Mouse (Mus musculus) heart, postnatal 0 days (tissue): ENCODE measurements at regions not wholly inside any gene's neighbourhood (a gene's known extent, or its start where the extent isn't known, plus 50 kb on each side); places are given as distances from the start of the nearest gene placed in this dataset.
A peak's percentile ranks its signal among the peaks of the same experiment; 100 is the strongest.

Experiments
- ATAC-seq: fragments of 200-750 bp; cut with Nextera tagmentation; 2 replicates; pipeline ENCODE4 v1.8.0; 2017; ENCODE audit warnings: low read depth, moderate number of reproducible peaks, moderate library complexity; ENCODE audit not compliant: insufficient read depth
- DNase-seq: peaks from one replicate; pipeline ENCODE4 v3.0.0-alpha.2; 2016; ENCODE audit warnings: low spot score
- H3K27ac ChIP-seq: fragments of 300-500 bp; sonication (generic); 2 replicates; pipeline ENCODE4 v1.5.1; 2014; ENCODE audit warnings: low read depth, mild to moderate bottlenecking
- H3K27me3 ChIP-seq: fragments of 300-500 bp; sonication (generic); 2 replicates; pipeline ENCODE4 v1.6.1; 2014; ENCODE audit warnings: low read length, mixed read lengths; ENCODE audit not compliant: control insufficient read depth, insufficient read depth
- H3K36me3 ChIP-seq: fragments of 300-500 bp; sonication (generic); replicated peaks from 2 replicates; pipeline ENCODE4 v1.6.1; 2014; ENCODE audit warnings: low read length, mixed read lengths; ENCODE audit not compliant: control insufficient read depth, insufficient read depth
- H3K4me1 ChIP-seq: fragments of 300-500 bp; sonication (generic); 2 replicates; pipeline ENCODE4 v1.6.1; 2014; ENCODE audit warnings: antibody characterized with exemption; ENCODE audit not compliant: control insufficient read depth, insufficient read depth
- H3K4me2 ChIP-seq: fragments of 300-500 bp; sonication (generic); 2 replicates; pipeline ENCODE4 v1.6.1; 2014; ENCODE audit warnings: low read depth, mild to moderate bottlenecking, low read length, moderate library complexity
- H3K4me3 ChIP-seq: fragments of 300-500 bp; sonication (generic); 2 replicates; pipeline ENCODE4 v1.5.1; 2014; ENCODE audit warnings: low read depth, low read length
- H3K9ac ChIP-seq: fragments of 300-500 bp; sonication (generic); replicated peaks from 2 replicates; pipeline ENCODE4 v1.6.1; 2014; ENCODE audit warnings: low read depth, low read length, mixed read lengths
- H3K9me3 ChIP-seq: fragments of 300-500 bp; sonication (generic); replicated peaks from 2 replicates; pipeline ENCODE4 v1.6.1; 2016; ENCODE audit warnings: low read length; ENCODE audit not compliant: control insufficient read depth
- CTCF ChIP-seq: IDR thresholded peaks from 2 replicates; pipeline ENCODE4 v1.5.1; 2016; ENCODE audit warnings: antibody characterized with exemption, control low read depth, low read depth
- EP300 ChIP-seq: IDR thresholded peaks from 2 replicates; pipeline ENCODE4 v1.6.1; 2016; ENCODE audit warnings: antibody characterized with exemption, low read depth
- WGBS: fragments of 180-500 bp; shearing (Covaris S2); extraction: QIAGEN DNeasy Blood & Tissue Kit; methylation state at CpG from one replicate; pipeline ENCODE4 v1.1.7; 2014; 5-methylcytosine and 5-hydroxymethylcytosine counted together

DNA sequence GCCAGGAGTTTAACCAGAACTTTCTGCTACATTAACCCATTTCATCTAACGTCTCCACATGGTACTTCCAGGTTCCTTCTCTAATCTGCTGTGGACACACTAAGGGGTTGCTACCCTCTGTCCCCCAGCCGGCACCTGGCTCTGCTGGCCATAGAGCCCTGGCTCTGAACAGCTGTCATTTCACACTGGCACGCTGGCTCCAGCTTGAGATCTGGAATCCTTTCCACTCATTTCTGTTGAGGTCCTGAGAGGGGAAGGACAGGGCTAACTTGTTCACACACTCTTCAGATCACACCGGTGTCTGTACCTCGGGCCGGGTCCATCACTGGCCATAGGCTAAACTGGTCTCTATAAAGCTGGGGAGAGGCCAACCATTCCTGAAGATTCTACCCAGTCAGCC is 226.6 kb upstream of the Zfp637 start:
- Histone ChIP-seq H3K4me3 (no peak overlapping the region), H3K27me3 (peaks cover 25% of the 10 kb centered on the region; the same call in 1 of the 2 replicates), H3K4me1 (peaks cover 14% of the 10 kb centered on the region), H3K27ac (no peak overlapping the region), H3K36me3 (no peaks in the 10 kb centered on the region), H3K9ac (no peak overlapping the region), H3K9me3 (no peaks in the 10 kb centered on the region), H3K4me2 (no peak overlapping the region)
- ATAC-seq (no peak), DNase-seq (no peak)
- WGBS = 70% methylated on average over 6 of the region's 6 CpGs
- TF ChIP-seq CTCF = no peak

DNA sequence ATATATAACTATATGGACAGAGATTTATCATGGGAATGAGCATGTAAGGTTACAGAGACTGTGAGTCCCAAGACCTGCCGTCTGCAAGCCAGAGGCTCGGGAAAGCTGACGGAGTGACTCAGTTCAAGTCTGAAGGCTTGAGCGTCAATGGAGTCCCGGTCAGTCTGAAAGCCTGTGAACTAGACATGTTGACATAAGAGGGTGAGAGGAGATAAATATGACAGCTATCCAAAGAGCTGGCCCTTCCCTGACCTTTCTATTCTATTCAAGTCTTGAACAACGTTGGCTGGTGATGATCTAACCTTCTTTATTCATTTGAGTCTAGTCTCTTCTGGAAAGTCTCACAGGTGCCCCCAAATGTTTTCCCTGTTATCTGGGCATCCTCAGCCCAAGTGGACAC is 223.8 kb upstream of the Zfp637 start:
- Histone ChIP-seq H3K9me3 (no peaks in the 10 kb centered on the region), H3K27me3 (peaks cover 43% of the 10 kb centered on the region), H3K36me3 (no peaks in the 10 kb centered on the region), H3K4me1 (peaks cover 4% of the 10 kb centered on the region; the same call in 1 of the 2 replicates), H3K4me3 (no peak overlapping the region), H3K4me2 (no peak overlapping the region), H3K9ac (no peak overlapping the region), H3K27ac (no peak overlapping the region)
- 15% methylated on average over 6 of the region's 6 CpGs for whole genome bisulfite sequencing
- ATAC-seq (peak; percentile 83), DNase-seq (peak; percentile 72)
- TF ChIP-seq EP300 (peak; percentile 55; the same call in 1 of the 2 replicates), CTCF (no peak)

DNA sequence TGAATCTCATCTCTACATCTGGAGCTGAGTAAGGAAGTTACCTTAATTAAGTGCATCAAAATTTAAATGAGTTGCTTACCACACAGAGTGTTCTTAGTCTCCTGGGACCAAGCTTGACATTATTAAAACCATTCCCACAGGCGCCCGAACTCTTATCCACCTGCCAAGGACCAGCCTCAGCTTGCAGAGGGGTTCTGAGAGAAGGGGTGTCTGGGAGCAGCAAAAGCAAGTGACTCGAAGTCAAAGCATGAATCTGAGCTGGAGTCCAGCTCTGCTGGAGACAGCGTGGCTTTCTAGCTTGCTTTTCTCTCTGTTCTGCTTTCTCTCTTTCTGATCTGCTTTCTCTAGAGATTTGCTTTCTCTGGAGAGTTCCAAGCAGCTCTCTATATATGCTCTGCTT is 223.0 kb upstream of the Zfp637 start:
- TF ChIP-seq CTCF (no peak), EP300 (no peak)
- no peaks in the 10 kb centered on the region for H3K36me3 ChIP-seq
- no peaks in the 10 kb centered on the region for H3K9me3 ChIP-seq
- H3K4me2 ChIP-seq = no peak overlapping the region
- H3K27me3 ChIP-seq = peaks cover 43% of the 10 kb centered on the region
- 71% methylated on average over 4 of the region's 4 CpGs for WGBS
- DNase-seq (no peak), ATAC-seq (no peak)
- no peak overlapping the region for H3K27ac ChIP-seq
- H3K9ac ChIP-seq = no peak overlapping the region
- no peak overlapping the region for H3K4me3 ChIP-seq
- H3K4me1 ChIP-seq = peaks cover 4% of the 10 kb centered on the region; the same call in 1 of the 2 replicates

DNA sequence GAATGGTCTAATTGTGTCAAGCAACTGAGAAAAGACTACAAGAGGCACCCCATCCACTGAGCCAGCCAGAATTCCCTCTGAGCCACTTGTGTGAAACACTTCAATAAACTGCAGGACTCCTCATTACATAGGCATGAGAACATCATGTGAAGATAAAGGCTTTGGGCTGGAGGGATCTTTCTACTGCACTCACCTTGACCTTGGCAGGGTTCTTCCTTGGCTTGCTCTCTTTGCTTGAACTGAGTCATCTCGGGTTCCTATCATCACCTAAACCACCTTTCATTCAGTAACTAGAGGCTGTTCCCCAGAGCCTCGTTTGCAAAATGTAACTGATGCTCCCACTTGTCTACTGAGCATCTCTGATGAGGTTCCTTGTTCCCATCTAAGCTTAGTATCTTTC is 221.4 kb upstream of the Zfp637 start:
- ATAC-seq (no peak), DNase-seq (no peak)
- Histone ChIP-seq H3K9me3 (no peaks in the 10 kb centered on the region), H3K27ac (no peak overlapping the region), H3K4me1 (peaks cover 4% of the 10 kb centered on the region; the same call in 1 of the 2 replicates), H3K9ac (no peak overlapping the region), H3K4me2 (no peak overlapping the region), H3K36me3 (no peaks in the 10 kb centered on the region), H3K27me3 (peaks cover 36% of the 10 kb centered on the region), H3K4me3 (no peak overlapping the region)
- TF ChIP-seq CTCF = no peak
- no peak for TF ChIP-seq EP300
- 52% methylated on average over 2 of the region's 2 CpGs for WGBS

DNA sequence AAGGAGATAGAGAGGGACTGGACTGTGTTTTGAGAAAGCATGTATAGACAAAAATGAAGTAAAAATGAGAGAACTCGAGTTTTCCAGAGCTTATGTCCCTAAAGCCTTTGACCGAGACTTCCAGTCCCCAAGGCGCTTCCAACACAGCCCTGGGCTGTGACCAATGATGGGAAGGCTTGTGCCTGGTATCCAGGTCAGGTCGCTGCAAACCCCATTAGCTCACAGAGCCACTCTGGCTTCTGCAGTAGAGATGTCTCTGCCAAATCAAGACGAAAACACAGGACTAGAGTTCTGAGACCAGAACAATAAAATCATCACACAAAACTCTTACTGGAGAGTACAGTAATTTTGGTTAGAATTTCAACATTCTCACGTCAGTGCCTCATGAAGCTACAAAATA is 218.5 kb upstream of the Zfp637 start:
- Histone ChIP-seq H3K4me2 (no peak overlapping the region), H3K4me1 (peaks cover 2% of the 10 kb centered on the region; the same call in 1 of the 2 replicates), H3K36me3 (no peaks in the 10 kb centered on the region), H3K4me3 (no peak overlapping the region), H3K27ac (no peak overlapping the region), H3K9me3 (no peaks in the 10 kb centered on the region), H3K27me3 (peaks cover 26% of the 10 kb centered on the region), H3K9ac (no peak overlapping the region)
- WGBS = 71% methylated on average over 6 of the region's 6 CpGs
- no peak for ATAC-seq
- TF ChIP-seq EP300 (no peak), CTCF (no peak)
- no peak for DNase-seq

DNA sequence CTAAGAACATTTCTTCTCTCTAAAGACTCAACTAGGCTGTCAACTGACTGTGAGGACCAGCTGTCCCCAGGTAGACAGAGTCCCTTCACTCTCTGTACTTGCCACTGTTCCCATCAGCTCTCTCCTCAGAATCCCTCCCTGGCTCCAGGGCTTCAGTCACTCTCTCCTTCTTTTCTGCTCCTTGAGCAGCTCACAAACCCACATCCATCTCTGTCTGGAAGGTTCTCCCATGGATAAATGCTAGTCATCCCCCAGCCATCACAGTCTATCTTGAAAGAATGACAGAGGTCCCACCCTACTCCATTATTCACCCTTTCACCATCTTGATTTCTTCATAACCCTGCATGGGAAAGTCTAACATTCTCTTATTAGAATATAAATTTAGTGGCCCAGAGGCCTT is 218.0 kb upstream of the Zfp637 start:
- H3K9me3 ChIP-seq = no peaks in the 10 kb centered on the region
- H3K4me1 ChIP-seq = no peaks in the 10 kb centered on the region
- no peaks in the 10 kb centered on the region for H3K36me3 ChIP-seq
- ATAC-seq (no peak), DNase-seq (no peak)
- no peak for TF ChIP-seq EP300
- TF ChIP-seq CTCF = no peak
- H3K9ac ChIP-seq = no peak overlapping the region
- no peak overlapping the region for H3K4me2 ChIP-seq
- no peak overlapping the region for H3K27ac ChIP-seq
- no peak overlapping the region for H3K4me3 ChIP-seq
- peaks cover 26% of the 10 kb centered on the region for H3K27me3 ChIP-seq
